Mouse (Mus musculus) embryonic fibroblast, embryonic 13.5 days (primary cell): ENCODE data around the gene B3gnt6.

ENCODE experiments used
- CTCF ChIP-seq: IDR thresholded peaks from 2 replicates; pipeline ENCODE4 v1.5.1; 2011; ENCODE audit warnings: mild to moderate bottlenecking, control low read depth, low read length, moderate library complexity, borderline replicate concordance; ENCODE audit not compliant: insufficient read depth
- POLR2A ChIP-seq: IDR thresholded peaks from 2 replicates; pipeline ENCODE4 v1.6.1; 2011; ENCODE audit warnings: low read depth, mild to moderate bottlenecking, control low read depth, low read length, moderate library complexity

GRCm38 (mm10) chr7:98153892-98154291, 45.4 kb downstream of the B3gnt6 start:
- TF ChIP-seq POLR2A (no peak), CTCF (no peak)
